Mouse (Mus musculus) bone marrow macrophage, adult 2 months (primary cell): ENCODE measurements around the gene Mdc1. TPM values are rescaled to one million over a fixed set of nuclear protein-coding genes. Genes with fewer than 3 reads are reported as not detected.

Experiments used
- H3K27ac ChIP-seq: 2 replicates; pipeline ENCODE4 v1.5.1; 2012; ENCODE audit warnings: low read depth, low read length; ENCODE audit not compliant: insufficient read depth
- H3K4me1 ChIP-seq: 2 replicates; pipeline ENCODE4 v1.6.1; 2012; ENCODE audit warnings: low read length; ENCODE audit not compliant: control insufficient read depth, insufficient read depth
- H3K4me3 ChIP-seq: 2 replicates; pipeline ENCODE4 v1.5.1; 2012; ENCODE audit warnings: mild to moderate bottlenecking, low read length, moderate library complexity; ENCODE audit not compliant: insufficient read depth
- CTCF ChIP-seq: IDR thresholded peaks from 2 replicates; pipeline ENCODE4 v1.5.1; 2012; ENCODE audit warnings: low read depth, mild to moderate bottlenecking, low read length, moderate library complexity
- POLR2A ChIP-seq: IDR thresholded peaks from 2 replicates; pipeline ENCODE4 v1.6.1; 2012; ENCODE audit warnings: mild to moderate bottlenecking, low read depth, low read length, borderline replicate concordance
- polyA plus RNA-seq: library from polyadenylated mRNA; stranded (reverse); fragments of >200 nt; gene quantifications from 2 replicates; pipeline ENCODE4 v1.2.4, GENCODE M21; 2012; ENCODE audit not compliant: missing spikeins, insufficient read depth, insufficient read length

Mdc1 gene
- polyA plus RNA-seq, 1 experiment, result 17.7 TPM

- TF ChIP-seq CTCF (no peak), POLR2A (no peak)
- peaks cover 13% of the 10 kb centered on the region for H3K4me1 ChIP-seq
- peak within 1 kb of the TSS; percentile 96 for H3K27ac ChIP-seq
- peak within 1 kb of the TSS; percentile 98 for H3K4me3 ChIP-seq
Measured at GRCm38 (mm10) chr17:35865481-35866280, 24.4 kb downstream of the Mdc1 start, which contains the start of gene Ppp1r18. Gene Ppp1r18 (plus strand): TSS chr17:35865593.

GRCm38 (mm10) chr17:35866281-35866831, 25.0 kb downstream of the Mdc1 start:
- TF ChIP-seq CTCF, result no peak
- TF ChIP-seq POLR2A, result no peak
- Histone ChIP-seq H3K27ac (peak overlapping the region; percentile 96), H3K4me3 (peak overlapping the region; percentile 98), H3K4me1 (peaks cover 15% of the 10 kb centered on the region)

- no peak; the same call in 1 of the 2 replicates for TF ChIP-seq CTCF
- TF ChIP-seq POLR2A, result no peak
- Histone ChIP-seq H3K27ac (peak overlapping the region; percentile 96), H3K4me1 (peaks cover 16% of the 10 kb centered on the region), H3K4me3 (peak overlapping the region; percentile 98)
Measured at GRCm38 (mm10) chr17:35866911-35867890, 25.9 kb downstream of the Mdc1 start.

GRCm38 (mm10) chr17:35868165-35868820, 27.0 kb downstream of the Mdc1 start:
- peak overlapping the region; percentile 99 for H3K27ac ChIP-seq

GRCm38 (mm10) chr17:35868961-35869345, 27.6 kb downstream of the Mdc1 start:
- TF ChIP-seq POLR2A (no peak), CTCF (no peak)
- peak overlapping the region; percentile 98 for H3K4me3 ChIP-seq
- peak overlapping the region; percentile 99 for H3K27ac ChIP-seq
- peaks cover 23% of the 10 kb centered on the region for H3K4me1 ChIP-seq

More at GRCm38 (mm10) chr17:35868165-35868820, 27.0 kb downstream of the Mdc1 start:
- H3K4me3 ChIP-seq, result peak overlapping the region; percentile 98
- peaks cover 21% of the 10 kb centered on the region for H3K4me1 ChIP-seq
- no peak for TF ChIP-seq CTCF
- TF ChIP-seq POLR2A, result no peak

GRCm38 (mm10) chr17:35869346-35870067, 28.2 kb downstream of the Mdc1 start:
- Histone ChIP-seq H3K4me1 (peaks cover 21% of the 10 kb centered on the region), H3K27ac (peak overlapping the region; percentile 99), H3K4me3 (peak overlapping the region; percentile 98)
- no peak for TF ChIP-seq CTCF

GRCm38 (mm10) chr17:35870151-35870883, 29.0 kb downstream of the Mdc1 start:
- Histone ChIP-seq H3K4me1 (peaks cover 14% of the 10 kb centered on the region), H3K27ac (peak overlapping the region; percentile 99), H3K4me3 (peak overlapping the region; percentile 98)
- TF ChIP-seq CTCF (0 out of 2 replicates have a peak, but pooled peaks have one; percentile 7), POLR2A (no peak)
